Comparison of ENCODE assay signal across 26 mouse cellular contexts in the genomic region with DNA sequence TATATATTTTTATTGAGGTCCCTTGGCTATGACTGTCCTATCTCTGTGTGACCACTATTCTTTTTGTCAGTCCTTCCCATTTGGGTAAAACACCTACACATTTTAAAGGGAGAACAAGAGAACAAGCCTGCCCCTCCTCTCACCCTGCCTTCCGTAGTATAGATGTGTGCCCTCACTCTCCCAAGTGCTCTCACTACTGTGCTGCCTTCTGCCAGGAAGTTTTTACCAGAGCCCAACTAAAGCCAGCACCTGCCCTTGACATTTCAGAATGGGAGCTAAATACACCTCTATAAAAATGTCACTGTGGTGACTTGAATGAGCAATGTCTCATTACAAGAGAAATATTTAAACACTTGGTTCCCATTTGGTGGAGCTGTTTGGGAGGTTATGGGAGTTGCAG.
DNase-seq lines count a peak whose midpoint lies in the region; ATAC-seq lines count a peak whose summit lies in the region.
"Had no signal": no experiment of that assay in that cellular context is flagged by ENCODE, and none has a peak within 500 bp of the region (broad histone marks: within the 10 kb centered on the region; RNA-seq: fewer than 3 reads in every experiment).

No protein-coding gene starts in this region.

- H3K4me2 ChIP-seq in heart, embryonic 11.5 days = no peak overlapping the region
- H3K4me2 ChIP-seq: embryonic facial prominence, embryonic 13.5 days; embryonic facial prominence, embryonic 15.5 days; forebrain, embryonic 12.5 days had no signal

- no peaks in the 10 kb centered on the region for H3K9me3 ChIP-seq in heart, embryonic 11.5 days (replicated peaks; ENCODE audit: control insufficient read depth, low read length)
- H3K9me3 ChIP-seq: embryonic facial prominence, embryonic 13.5 days; embryonic facial prominence, embryonic 15.5 days; forebrain, embryonic 10.5 days; forebrain, embryonic 12.5 days; G1E had no signal

- peak; percentile 64 to 83 for DNase-seq in adrenal gland, adult (ENCODE audit: inconsistent age in 2 of 2, low spot score in 1 of 2)
- DNase-seq in adrenal gland, postnatal 25 days = no peak
- peak; percentile 41 for DNase-seq in adrenal gland, adult 8-10 months
- no peak for DNase-seq in adrenal gland, postnatal 4 days (ENCODE audit: low spot score in 2 of 2)
- peak; percentile 56 for DNase-seq in heart, adult 11 months
- DNase-seq: B cell, adult 2 months; cerebellum, adult 11 months; cerebellum, adult 18-20 months; cerebellum, adult 8-10 months; cerebellum, adult 9-11 months; cerebellum, postnatal 14 days; cerebellum, postnatal 36 days; embryo, embryonic 11 days had no signal

- H3K4me3 ChIP-seq in heart, embryonic 11.5 days (ENCODE audit: low read depth, low read length) = no peak overlapping the region
- H3K4me3 ChIP-seq: embryonic facial prominence, embryonic 13.5 days; embryonic facial prominence, embryonic 15.5 days; erythroblast, embryonic 14.5 days; forebrain, embryonic 10.5 days; forebrain, embryonic 12.5 days had no signal

- peaks cover 27% of the 10 kb centered on the region for H3K36me3 ChIP-seq in heart, embryonic 11.5 days (ENCODE audit: control insufficient read depth, insufficient read depth, low read length)

- ATAC-seq in heart, embryonic 11.5 days (replicated peaks; ENCODE audit: insufficient number of reproducible peaks, low FRiP score, low TSS enrichment) = no peak
- ATAC-seq: activated CD4-positive, CD25-positive, alpha-beta regulatory T cell, adult 4 months; CD4-positive, CD25-positive, alpha-beta regulatory T cell, adult 4 months; forebrain, embryonic 14.5 days; forebrain, embryonic 16.5 days; Patski had no signal

- H3K27me3 ChIP-seq in heart, embryonic 11.5 days (ENCODE audit: control insufficient read depth, insufficient read depth, low read length) = no peaks in the 10 kb centered on the region
- H3K27me3 ChIP-seq: CH12.LX; embryonic facial prominence, embryonic 13.5 days; embryonic facial prominence, embryonic 15.5 days; forebrain, embryonic 12.5 days; Patski had no signal

- WGBS in heart, embryonic 11.5 days (ENCODE audit: insufficient replicate concordance) = 85% methylated on average over 1 of the region's 1 CpGs

- H3K9ac ChIP-seq in heart, embryonic 11.5 days (ENCODE audit: low read depth, low read length) = no peak overlapping the region
- H3K9ac ChIP-seq: embryonic facial prominence, embryonic 13.5 days; embryonic facial prominence, embryonic 15.5 days; forebrain, embryonic 12.5 days had no signal

- no peaks in the 10 kb centered on the region for H3K4me1 ChIP-seq in heart, embryonic 11.5 days (ENCODE audit: control insufficient read depth, insufficient read depth, low read length)
- H3K4me1 ChIP-seq: embryonic facial prominence, embryonic 13.5 days; embryonic facial prominence, embryonic 15.5 days; forebrain, embryonic 10.5 days; forebrain, embryonic 12.5 days had no signal

- no peak overlapping the region for H3K27ac ChIP-seq in heart, embryonic 11.5 days (ENCODE audit: low read depth, low read length)
- H3K27ac ChIP-seq: embryonic facial prominence, embryonic 13.5 days; embryonic facial prominence, embryonic 15.5 days; forebrain, embryonic 10.5 days; forebrain, embryonic 12.5 days had no signal

Comparison
In these comparisons a context has a peak if more than half of its experiments do, and no peak if none do; other contexts are left out.
1. DNase-seq: peak in adrenal gland, adult (2 of 2), adrenal gland, adult 8-10 months (single experiment) and heart, adult 11 months (single experiment); none in adrenal gland, postnatal 25 days (single experiment) and adrenal gland, postnatal 4 days (0 of 2).